Mouse (Mus musculus) kidney, adult 2 months (tissue): ENCODE results near the gene Ankrd13d. TPM values are rescaled to one million over a fixed set of nuclear protein-coding genes. Genes with fewer than 3 reads are reported as not detected.
A peak's percentile ranks its signal among the peaks of the same experiment; 100 is the strongest.

Source experiments
- DNase-seq: peaks from one replicate; pipeline ENCODE4 v3.0.0; 2021
- H3K27ac ChIP-seq: fragments of 200-500 bp; 2 replicates; pipeline ENCODE4 v1.5.1; 2012; ENCODE audit warnings: low read depth, low read length, control low read depth, inconsistent platforms; ENCODE audit not compliant: insufficient read depth
- H3K27me3 ChIP-seq: fragments of 200-500 bp; replicated peaks from 2 replicates; pipeline ENCODE4 v1.6.1; 2012; ENCODE audit warnings: mild to moderate bottlenecking, moderate library complexity, low read length, inconsistent platforms; ENCODE audit not compliant: control insufficient read depth, insufficient read depth
- H3K36me3 ChIP-seq: fragments of 200-500 bp; 2 replicates; pipeline ENCODE4 v1.6.1; 2012; ENCODE audit warnings: mild to moderate bottlenecking, moderate library complexity, low read length, inconsistent platforms; ENCODE audit not compliant: control insufficient read depth, insufficient read depth
- H3K4me1 ChIP-seq: fragments of 200-500 bp; 2 replicates; pipeline ENCODE4 v1.6.1; 2011; ENCODE audit warnings: low read length; ENCODE audit not compliant: control insufficient read depth, insufficient read depth
- H3K4me3 ChIP-seq: fragments of 200-500 bp; 2 replicates; pipeline ENCODE4 v1.5.1; 2011; ENCODE audit warnings: mild to moderate bottlenecking, low read depth, low read length, control low read depth; ENCODE audit not compliant: insufficient read depth
- CTCF ChIP-seq: fragments of 200-500 bp; conservative IDR thresholded peaks from 2 replicates; pipeline ENCODE4 v1.5.1; 2011; ENCODE audit warnings: low read depth, mild to moderate bottlenecking, control low read depth, low read length, moderate library complexity, mixed read lengths; ENCODE audit not compliant: insufficient read depth, insufficient read length
- POLR2A ChIP-seq: fragments of 200-500 bp; IDR thresholded peaks from one replicate; pipeline ENCODE4 v1.6.1; 2011; ENCODE audit warnings: low read depth, low read length, control low read depth
- WGBS: fragments of 180-500 bp; shearing (Covaris S2); methylation state at CpG from one replicate; pipeline ENCODE4 v1.1.7; 2018; 5-methylcytosine and 5-hydroxymethylcytosine counted together
- polyA plus RNA-seq: library from polyadenylated mRNA; depleted of rRNA; stranded (reverse); fragments of >200 nt; gene quantifications from 2 replicates; pipeline ENCODE4 v1.2.3, GENCODE M21; 2012

Ankrd13d gene
- polyA plus RNA-seq, 1 experiment: 4.2 TPM

DNA sequence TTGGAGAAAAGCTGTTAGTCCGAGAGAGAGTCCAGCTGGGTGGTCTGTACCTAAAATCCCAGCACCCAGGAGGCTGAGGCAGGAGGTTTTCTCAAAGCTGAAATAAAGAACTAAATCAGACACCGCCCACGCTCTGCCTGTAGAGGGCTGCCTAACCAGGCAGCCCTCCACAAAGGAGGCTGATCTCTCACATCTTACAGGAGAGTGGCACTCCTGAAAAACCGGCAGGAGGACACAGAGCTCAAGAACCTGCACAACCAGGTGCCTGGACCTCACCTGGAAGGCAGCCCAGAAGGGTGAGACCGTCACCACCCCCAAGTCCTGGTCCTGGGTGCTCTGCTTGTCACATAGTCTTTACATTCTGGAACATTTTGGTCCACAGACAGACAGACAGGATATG, 14.9 kb upstream of the Ankrd13d start:
- DNase-seq: no peak
- 76% methylated on average over 5 of the region's 5 CpGs for WGBS
- H3K27ac ChIP-seq: no peak overlapping the region
- no peaks in the 10 kb centered on the region for H3K27me3 ChIP-seq
- no peak overlapping the region for H3K4me3 ChIP-seq
- H3K4me1 ChIP-seq: peaks cover 34% of the 10 kb centered on the region
- no peaks in the 10 kb centered on the region for H3K36me3 ChIP-seq
- TF ChIP-seq POLR2A (no peak), CTCF (no peak)

DNA sequence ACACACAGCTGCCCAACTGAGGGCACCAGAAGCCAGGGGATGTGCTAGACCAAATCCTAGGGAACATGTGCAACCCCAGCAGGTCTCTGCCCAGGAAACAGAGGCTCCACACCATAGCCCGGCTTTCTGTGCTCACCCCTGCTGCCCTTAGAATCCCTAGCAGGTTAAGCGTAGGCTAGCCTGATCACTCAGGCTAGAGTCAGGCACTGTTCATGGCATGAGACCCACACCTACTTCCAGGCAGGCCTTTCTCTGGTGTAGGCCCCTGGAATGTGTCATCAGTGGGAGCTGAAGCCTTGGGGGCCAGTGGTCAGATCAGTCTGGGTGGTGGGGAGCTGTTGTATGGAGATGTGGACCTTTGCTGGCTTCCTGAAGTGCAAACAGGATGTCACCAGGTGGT, 13.7 kb upstream of the Ankrd13d start:
- H3K27ac ChIP-seq: no peak overlapping the region
- H3K36me3 ChIP-seq: no peaks in the 10 kb centered on the region
- no peak overlapping the region for H3K4me3 ChIP-seq
- no peaks in the 10 kb centered on the region for H3K27me3 ChIP-seq
- no peak for DNase-seq
- peaks cover 22% of the 10 kb centered on the region for H3K4me1 ChIP-seq
- TF ChIP-seq CTCF (no peak), POLR2A (no peak)
- 83% methylated on average over 2 of the region's 2 CpGs for WGBS

- 85% methylated on average over 4 of the region's 4 CpGs for WGBS
- TF ChIP-seq POLR2A (no peak), CTCF (no peak)
- Histone ChIP-seq H3K36me3 (no peaks in the 10 kb centered on the region; the same call in 1 of the 2 replicates), H3K27ac (no peak overlapping the region), H3K4me1 (peaks cover 14% of the 10 kb centered on the region), H3K27me3 (no peaks in the 10 kb centered on the region), H3K4me3 (no peak overlapping the region)
- no peak for DNase-seq
Measured at GRCm38 (mm10) chr19:4295391-4295790, 12.5 kb upstream of the Ankrd13d start.

DNA sequence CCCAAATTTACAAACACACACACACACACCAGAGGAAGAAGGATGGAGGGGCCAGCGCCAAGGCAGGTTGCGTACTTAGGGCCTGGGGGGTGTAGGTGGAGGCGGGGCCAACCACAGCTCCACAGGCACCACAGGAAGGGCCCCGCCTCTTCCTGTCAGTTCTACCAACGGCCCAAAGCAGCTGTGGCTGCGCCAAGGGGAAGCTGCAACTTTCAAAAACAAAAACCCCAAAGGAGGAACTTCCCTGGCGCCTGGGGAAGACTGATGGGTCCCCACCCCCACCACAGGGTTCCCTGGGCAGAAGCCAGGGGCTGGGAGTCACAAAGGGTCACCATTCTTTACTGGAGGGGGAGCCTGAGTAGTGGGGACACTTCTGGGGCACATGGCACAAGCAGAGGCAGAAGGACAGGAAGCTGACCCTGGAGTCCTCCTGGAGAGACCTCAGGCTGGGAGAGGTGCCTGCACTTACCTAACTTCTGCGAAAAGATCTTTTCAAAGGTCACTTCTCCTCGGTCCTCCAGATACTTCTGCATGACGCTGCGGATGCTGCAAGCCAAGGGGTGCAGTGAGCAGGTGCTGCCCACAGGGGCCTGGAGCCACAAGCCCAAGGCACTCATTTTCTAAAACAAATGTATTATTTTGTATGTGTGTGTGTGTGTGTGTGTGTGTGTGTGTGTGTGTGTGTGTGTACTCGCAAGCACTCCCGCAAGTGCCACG, 11.6 kb upstream of the Ankrd13d start:
- TF ChIP-seq POLR2A (no peak), CTCF (no peak)
- Histone ChIP-seq H3K4me1 (peaks cover 5% of the 10 kb centered on the region; the same call in 1 of the 2 replicates), H3K27me3 (no peaks in the 10 kb centered on the region), H3K4me3 (no peak overlapping the region), H3K27ac (peak overlapping the region; percentile 62), H3K36me3 (no peaks in the 10 kb centered on the region; the same call in 1 of the 2 replicates)
- DNase-seq: peak; percentile 88
- WGBS: 44% methylated on average over 14 of the region's 14 CpGs

DNA sequence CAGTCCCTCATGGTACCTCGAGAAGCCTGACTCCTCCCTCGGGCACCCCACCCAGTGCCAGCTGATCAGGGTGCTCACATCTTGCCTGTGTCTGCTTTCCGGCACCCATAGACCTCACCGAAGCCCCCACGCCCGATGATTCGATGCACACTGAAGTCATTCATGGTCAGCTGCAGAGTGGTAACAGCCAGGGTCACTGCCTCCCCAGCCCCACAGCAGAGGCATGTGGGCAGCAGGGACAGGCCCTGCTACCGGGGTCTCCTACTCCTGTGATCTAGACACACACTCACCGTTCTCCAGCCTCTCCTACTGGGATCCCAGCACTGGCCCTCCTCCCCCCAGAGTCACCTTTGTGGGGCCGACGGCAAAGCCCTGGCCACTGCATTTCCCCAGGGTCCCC, 8.2 kb upstream of the Ankrd13d start:
- no peaks in the 10 kb centered on the region for H3K4me1 ChIP-seq
- no peaks in the 10 kb centered on the region for H3K27me3 ChIP-seq
- 94% methylated on average over 11 of the region's 11 CpGs for WGBS
- no peak overlapping the region for H3K4me3 ChIP-seq
- H3K27ac ChIP-seq: no peak overlapping the region
- no peak for DNase-seq
- no peak for TF ChIP-seq CTCF
- TF ChIP-seq POLR2A: no peak
- H3K36me3 ChIP-seq: no peaks in the 10 kb centered on the region; the same call in 1 of the 2 replicates

DNA sequence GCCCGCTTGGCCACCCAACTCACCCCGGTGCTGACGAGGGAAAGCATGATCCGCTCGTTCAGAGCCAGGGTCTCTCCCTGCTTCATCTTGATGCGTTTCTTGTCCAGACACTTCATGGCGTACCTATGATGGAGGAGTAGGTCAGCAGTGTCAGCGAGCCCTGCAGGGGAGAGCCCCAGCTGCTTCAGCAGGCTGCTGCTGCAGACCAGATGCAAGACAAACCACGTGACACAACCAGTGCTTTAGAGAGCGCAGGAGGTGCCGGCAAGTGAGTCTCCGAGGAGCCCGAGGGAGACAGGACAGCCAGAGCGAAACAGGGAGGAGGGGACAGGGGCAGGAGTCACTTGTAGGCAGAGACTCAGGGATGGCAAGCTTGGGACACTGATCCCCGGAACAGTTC, 7.8 kb upstream of the Ankrd13d start:
- 82% methylated on average over 15 of the region's 15 CpGs for WGBS
- no peaks in the 10 kb centered on the region; the same call in 1 of the 2 replicates for H3K36me3 ChIP-seq
- TF ChIP-seq POLR2A (no peak), CTCF (no peak)

GRCm38 (mm10) chr19:4283653-4284052, 716 bp upstream of the Ankrd13d start:
- no peaks in the 10 kb centered on the region for H3K27me3 ChIP-seq
- DNase-seq: no peak
- no peak overlapping the region for H3K4me3 ChIP-seq
- 39% methylated on average over 7 of the region's 7 CpGs for WGBS
- H3K36me3 ChIP-seq: no peaks in the 10 kb centered on the region
- H3K27ac ChIP-seq: no peak overlapping the region
- TF ChIP-seq POLR2A (no peak), CTCF (no peak)
- H3K4me1 ChIP-seq: no peaks in the 10 kb centered on the region

More for the DNA sequence above, 7.8 kb upstream of the Ankrd13d start:
- DNase-seq: no peak
- H3K27me3 ChIP-seq: no peaks in the 10 kb centered on the region
- H3K27ac ChIP-seq: no peak overlapping the region
- H3K4me3 ChIP-seq: no peak overlapping the region
- H3K4me1 ChIP-seq: no peaks in the 10 kb centered on the region
